Mouse (Mus musculus): ENCODE results near the gene Xrn1. TPM values are rescaled to one million over a fixed set of nuclear protein-coding genes. Genes with fewer than 3 reads are reported as not detected.

Gene Xrn1
- polyA plus RNA-seq (2014; fragmentation: Illumina TruSeq; extraction: RNeasy Lipid Tissue Mini Kit (QIAGEN cat#74804); ENCODE audit: low replicate concordance), result 23.8 TPM

DNA sequence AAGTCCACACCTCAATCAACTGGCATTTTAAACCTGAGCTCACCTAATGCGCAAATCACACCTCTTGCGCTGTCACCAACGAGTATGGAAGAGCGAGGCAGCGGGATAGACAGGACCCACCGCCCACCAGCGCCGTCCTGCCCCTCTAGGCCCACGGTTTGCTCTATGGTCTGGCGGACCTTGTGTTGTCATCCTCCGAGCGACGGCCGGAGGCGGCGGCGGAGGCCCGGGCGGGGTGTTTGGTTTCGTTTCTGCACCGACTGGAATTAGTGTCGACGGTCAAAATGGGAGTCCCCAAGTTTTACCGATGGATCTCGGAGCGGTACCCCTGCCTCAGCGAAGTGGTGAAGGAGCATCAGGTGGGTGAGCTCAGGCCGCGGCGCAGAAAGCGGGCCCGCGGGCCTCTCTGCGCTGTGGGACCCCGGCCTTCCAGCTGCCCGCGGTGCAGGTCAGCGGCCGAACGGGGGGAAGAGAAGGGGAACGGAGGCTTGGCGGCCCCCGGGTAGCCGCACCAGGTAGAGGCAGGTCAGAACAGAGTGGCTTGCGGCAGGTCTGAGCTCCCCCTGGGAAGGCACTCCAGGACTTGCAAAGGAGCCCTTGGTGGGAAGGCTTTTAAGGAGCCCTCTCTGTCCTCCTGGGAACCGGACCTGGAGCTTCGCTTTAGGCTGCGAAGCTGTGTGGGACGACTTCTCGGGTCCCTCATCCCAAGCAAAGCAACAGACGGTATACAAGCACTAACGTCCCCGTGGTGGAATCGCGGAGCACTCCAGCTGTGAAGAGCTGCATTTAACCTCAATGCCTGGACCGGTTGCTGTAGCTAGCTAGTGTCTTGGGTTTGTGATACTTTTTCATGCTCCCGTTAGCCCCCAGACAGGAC is at the start of gene Xrn1:
TSS of gene Xrn1 (plus strand) at position 176 of the 877 bp plus-strand sequence.

Other genes with a start within 250 kb of the Xrn1 start
- gene Trpc1, start 204.4 kb upstream of the Xrn1 start, polyA plus RNA-seq (2014; fragmentation: Illumina TruSeq; extraction: RNeasy Lipid Tissue Mini Kit (QIAGEN cat#74804); ENCODE audit: low replicate concordance), result 3.5 TPM
- 2,677 TPM for gene Pls1, start 109.4 kb upstream of the Xrn1 start, polyA plus RNA-seq (2014; fragmentation: Illumina TruSeq; extraction: RNeasy Lipid Tissue Mini Kit (QIAGEN cat#74804); ENCODE audit: low replicate concordance)
- 12.3 TPM for gene Atr, start 97.2 kb upstream of the Xrn1 start, polyA plus RNA-seq (2014; fragmentation: Illumina TruSeq; extraction: RNeasy Lipid Tissue Mini Kit (QIAGEN cat#74804); ENCODE audit: low replicate concordance)
- gene Gk5, start 164.6 kb downstream of the Xrn1 start, polyA plus RNA-seq (2014; fragmentation: Illumina TruSeq; extraction: RNeasy Lipid Tissue Mini Kit (QIAGEN cat#74804); ENCODE audit: low replicate concordance), result 38.0 TPM
- 101 TPM for gene Tfdp2, start 241.5 kb downstream of the Xrn1 start, polyA plus RNA-seq (2014; fragmentation: Illumina TruSeq; extraction: RNeasy Lipid Tissue Mini Kit (QIAGEN cat#74804); ENCODE audit: low replicate concordance)